Mouse (Mus musculus) lung, postnatal 36 days (tissue): ENCODE measurements around the gene Ttll10.

ENCODE experiments used
- DNase-seq: peaks from one replicate; pipeline ENCODE4 v3.0.0; 2022; ENCODE audit warnings: mixed read lengths

Gene Ttll10

GRCm38 (mm10) chr4:156059261-156059660 lies at the start of gene Ttll10:
TSS of gene Ttll10 (minus strand) at chr4:156059414.
- peak; percentile 79 for DNase-seq

- DNase-seq = no peak
Measured at GRCm38 (mm10) chr4:156103342-156103741, 44.1 kb upstream of the Ttll10 start.

DNA sequence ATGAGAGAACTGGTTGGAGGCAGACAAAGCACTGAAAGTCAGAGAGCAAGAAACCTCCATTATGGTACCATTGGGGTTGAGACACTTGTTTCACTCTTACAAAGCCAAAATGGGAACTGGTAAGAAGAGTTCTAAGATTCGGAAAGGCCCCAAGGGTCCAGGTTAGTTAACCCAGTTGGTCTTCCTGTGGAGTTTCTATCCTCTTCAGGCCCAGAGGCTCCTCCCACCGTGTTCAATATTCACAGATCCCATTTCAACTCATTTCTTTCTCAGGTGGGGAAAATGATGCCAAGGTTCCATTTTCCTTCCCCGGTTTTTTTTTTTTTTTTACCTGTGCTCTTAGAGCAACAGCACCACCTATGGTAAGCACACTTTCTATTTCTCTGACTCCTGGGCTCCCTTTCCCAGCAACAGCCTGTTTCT lies 42.3 kb upstream of the Ttll10 start:
- peak; percentile 49 for DNase-seq

GRCm38 (mm10) chr4:156100501-156100900 lies 41.3 kb upstream of the Ttll10 start:
- DNase-seq = no peak

DNA sequence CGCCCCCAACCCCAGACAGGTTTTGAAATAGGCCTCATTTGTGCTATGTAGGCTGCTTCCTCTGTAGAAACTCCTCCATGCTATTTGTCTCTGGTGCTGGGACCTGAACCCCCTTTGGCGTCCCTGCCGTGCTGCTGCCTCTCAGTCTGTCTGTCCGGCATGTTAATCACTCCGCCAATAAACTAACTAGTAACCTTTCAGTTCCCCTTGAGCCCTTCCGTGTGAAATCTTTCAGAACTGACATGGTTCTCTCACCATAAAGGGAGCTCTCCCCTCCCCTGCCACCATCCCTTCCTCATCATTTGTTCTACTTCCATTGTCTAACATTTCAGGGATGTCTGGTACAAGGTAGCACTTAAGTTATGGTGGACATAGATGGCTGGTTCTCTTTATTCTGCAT lies 40.2 kb upstream of the Ttll10 start:
- no peak for DNase-seq

DNA sequence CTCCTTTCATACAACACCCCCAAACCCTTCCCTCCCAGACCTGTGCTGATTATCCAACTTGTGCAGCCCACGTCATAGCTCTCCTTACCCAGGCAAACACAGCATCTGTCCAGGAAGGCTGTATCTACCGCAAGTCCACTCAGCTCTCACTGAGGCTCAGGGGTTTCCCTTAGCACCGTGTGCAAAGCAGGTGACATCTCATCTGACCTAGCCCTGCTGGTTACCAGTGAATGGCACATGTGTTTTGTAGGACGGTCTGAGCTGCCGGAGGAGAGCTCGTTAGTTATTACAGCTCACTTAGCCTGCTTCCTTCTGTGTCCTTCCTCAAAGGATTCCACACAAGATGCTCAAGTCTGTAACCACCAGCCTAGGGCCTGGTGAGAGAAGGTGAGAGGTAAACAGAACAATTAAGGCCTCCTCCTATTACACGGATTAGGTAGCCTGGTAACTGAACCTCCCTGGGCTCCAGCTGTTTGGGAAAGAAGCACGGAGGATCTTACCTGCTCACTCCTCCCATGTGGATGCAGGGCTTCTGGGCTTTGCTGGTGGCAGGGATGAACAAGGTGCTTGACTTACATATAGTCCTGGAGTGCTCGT lies 38.7 kb upstream of the Ttll10 start:
- no peak for DNase-seq

DNA sequence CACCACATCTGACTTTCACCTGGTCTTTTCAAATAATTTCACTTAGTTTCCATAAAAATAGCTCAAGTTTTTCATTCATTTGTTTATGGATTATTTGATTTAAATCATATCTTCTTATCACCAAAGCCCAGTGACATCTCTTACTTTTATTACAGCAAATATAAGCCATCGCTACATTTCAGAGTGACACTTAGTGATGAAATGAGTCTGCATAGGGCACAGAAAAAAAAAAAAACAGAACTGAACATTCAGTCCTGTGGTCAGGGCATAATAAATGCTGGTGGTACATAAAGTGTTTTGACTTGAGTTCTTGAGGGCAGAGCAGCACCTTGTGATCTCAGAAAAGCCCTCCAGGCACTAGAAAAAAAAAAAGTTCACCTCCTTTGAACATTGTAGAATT lies 37.0 kb upstream of the Ttll10 start:
- DNase-seq = no peak

DNA sequence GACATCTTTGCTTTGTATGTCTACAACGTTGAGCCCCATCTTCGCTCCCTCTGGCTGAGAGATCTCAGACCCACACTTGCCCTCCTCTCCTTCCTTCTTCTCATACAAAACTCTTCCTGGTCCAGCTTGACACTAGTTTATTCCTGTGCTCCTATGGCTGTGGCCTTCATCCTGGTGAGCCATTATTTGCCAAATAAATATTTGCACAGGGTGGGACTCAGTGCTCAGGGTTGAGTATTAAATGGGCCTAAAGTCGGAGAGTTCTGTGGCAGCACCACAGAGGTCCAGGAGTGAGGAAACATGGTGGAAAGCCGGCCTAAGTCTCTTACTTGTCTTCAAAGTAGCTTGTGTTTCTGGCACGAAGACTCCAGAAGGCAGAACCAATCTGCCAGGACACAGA lies 34.5 kb upstream of the Ttll10 start:
- DNase-seq = peak; percentile 4

GRCm38 (mm10) chr4:156092765-156093164 lies 33.6 kb upstream of the Ttll10 start:
- DNase-seq = no peak

GRCm38 (mm10) chr4:156091236-156091635 lies 32.0 kb upstream of the Ttll10 start:
- no peak for DNase-seq

DNA sequence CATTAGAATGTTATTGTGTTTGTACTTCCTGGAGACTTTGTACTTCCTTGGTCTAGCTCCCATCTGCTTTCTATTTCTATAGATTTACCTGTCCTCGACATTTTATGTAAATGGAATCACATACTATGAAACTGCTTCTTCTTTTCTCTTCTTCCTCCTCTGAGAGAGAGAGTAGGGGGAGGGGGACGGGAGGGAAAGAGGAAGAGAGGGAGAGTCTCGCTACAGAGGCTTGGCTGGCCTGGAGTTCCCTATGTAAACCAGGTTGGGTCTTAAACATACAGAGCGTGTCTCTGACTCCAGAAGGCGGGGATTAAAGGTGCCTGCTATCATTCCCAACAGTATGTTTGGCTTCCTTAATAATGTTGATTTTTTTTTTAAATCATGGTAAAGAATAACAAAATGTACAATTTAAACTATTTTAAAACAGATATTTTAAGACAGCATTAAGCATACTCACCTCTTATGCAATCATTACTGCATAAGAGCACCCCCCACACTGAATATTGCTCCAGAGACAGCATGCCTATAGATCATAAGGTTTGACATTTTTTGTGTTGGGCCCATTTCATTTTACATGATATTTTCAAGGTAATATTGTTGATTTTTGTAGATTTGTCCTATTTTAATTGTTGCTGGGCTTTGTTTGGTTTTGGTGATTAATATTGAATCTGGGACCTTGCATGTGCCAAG lies 28.3 kb upstream of the Ttll10 start:
- DNase-seq = peak; percentile 22

DNA sequence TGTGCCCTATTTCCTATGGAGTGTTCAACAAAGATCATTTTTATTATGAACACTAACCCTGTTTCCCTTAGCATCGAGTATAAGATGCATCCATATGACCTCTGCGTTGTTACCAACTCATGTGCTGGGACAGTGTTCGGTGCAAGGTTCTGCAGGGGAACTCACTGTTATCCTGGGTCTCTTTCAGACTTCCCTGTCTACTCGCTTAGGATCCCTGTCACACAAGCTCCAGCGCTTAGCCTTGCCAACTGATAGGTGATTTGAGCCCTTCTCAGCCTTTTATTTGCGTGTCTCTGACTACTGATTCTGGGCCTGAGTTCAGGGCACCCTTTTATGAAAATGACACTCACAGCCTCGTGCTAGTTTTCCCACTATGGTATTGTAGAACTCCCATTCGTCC lies 26.0 kb upstream of the Ttll10 start:
- DNase-seq = no peak

GRCm38 (mm10) chr4:156084096-156084879 lies 25.1 kb upstream of the Ttll10 start:
- DNase-seq = no peak

DNA sequence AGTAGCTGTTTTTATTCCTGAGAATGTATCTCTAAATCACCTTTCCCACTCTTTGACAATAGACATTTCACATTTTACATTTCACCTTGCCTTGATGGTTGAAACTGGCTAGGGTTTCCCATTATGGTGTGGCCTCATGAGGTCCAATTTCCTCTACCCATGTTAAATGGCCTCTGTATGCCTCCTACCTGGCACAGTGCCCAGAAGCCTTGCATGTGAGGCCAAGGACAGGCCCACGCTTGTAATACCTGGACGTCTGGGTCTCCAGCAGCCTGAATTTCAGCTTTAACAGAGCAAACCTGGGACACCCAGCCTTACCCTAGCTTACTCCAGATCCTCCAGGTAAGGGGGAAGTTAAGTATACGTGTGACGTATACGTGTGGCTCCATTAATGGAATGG lies 24.1 kb upstream of the Ttll10 start:
- DNase-seq = peak; percentile 60

GRCm38 (mm10) chr4:156082621-156083234 lies 23.5 kb upstream of the Ttll10 start:
- DNase-seq = no peak

DNA sequence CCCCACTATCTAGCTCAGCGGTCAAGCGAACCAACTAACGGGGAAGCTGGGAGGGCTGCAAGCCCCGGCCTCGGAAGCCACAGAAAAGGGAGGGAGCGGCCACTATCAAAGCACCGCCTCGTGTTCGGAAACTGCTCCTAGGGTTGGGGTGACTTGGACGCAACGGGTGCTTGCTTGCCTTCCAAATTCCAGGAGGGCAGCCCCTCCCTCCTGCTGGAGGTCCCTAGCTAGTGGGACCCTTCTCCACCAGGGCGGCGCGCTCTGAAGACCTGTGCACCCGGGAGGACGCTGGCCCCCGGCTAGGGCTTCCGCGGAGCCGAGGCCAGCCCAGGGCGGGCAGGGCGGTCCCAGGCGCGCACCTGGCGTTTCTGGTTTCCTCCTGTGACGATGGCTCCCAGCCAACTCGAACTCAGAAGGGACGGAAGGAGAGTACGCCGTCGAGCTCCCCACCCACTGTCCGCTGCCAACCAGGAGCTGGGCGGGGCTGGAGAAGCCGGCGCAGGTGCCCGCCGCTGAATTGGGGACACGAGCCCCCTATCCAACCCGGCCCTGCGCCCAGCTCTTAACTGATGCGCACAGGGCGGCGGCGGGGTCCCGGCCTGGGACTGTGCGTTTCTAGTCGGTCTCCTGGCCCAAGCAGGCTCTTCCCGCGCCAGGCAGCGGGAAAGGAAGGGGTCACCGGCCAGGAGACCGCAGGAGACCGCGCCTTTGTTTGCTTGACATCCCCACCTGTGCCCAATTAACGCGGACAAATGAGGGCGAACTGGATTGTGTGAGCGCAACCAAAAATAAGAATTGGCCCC lies 18.5 kb upstream of the Ttll10 start:
- DNase-seq = peak; percentile 86

DNA sequence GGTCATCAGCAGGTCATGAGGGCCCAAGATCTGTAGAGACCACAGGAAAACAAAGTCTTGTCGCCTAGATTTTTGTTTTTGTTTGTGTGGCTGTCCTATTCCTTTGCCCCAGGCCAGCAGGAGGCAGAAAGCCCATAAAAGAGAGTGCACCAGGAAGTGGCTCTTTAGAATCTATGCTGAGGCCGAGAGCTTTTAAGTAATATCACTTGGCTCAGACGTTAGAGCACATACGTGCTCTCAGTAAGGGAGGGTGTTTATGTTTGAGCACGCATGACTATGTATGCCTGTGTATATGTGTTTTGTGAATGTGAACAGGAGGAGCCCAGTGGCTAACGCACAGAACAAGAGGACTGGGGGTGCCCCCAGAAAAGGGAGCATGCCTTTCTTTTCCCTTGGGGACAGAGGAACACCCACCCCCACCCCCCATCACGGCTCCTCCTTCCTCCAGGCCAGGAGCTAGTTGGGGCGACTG lies 17.7 kb upstream of the Ttll10 start:
- no peak for DNase-seq

GRCm38 (mm10) chr4:156070716-156071115 lies 11.5 kb upstream of the Ttll10 start:
- DNase-seq = no peak

GRCm38 (mm10) chr4:156070276-156070675 lies 11.1 kb upstream of the Ttll10 start:
- DNase-seq = no peak

GRCm38 (mm10) chr4:156069701-156070100 lies 10.5 kb upstream of the Ttll10 start:
- no peak for DNase-seq

DNA sequence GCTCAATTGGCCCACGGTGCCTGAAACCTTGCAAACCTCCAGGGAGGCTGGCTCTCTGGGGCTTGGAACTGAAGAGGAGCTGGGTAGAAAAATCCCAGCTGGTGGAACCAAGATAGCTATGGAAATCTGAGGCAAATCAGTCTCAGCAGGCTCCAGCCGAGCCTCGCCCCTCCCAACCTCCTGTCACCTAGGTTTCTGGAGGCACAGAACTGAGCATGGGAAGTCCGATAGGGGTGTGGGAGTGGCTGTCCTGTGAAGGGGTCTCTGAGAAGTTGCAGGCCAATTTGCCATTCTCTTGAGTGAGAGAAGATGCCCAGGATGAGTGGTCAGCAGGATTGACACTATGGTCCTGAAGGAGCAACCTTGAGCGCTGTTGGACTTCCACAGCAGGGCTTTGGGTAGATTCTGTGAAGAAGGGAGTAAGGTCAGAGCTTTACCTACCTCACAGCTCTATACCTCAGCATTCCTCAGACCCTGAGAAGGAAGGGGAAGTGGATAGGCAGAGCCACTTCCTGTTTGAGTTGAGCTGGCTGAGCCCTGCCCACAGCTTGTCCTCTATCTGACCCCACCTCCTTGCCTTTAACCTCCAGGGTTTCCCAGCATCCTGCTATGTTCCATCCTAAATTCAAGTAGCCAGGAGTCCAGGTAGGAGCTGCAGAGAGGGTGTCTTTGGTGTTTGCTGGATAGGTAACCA lies 8.2 kb upstream of the Ttll10 start:
- peak; percentile 43 for DNase-seq
